Mouse (Mus musculus): ENCODE measurements around the gene Agbl4.

DNA sequence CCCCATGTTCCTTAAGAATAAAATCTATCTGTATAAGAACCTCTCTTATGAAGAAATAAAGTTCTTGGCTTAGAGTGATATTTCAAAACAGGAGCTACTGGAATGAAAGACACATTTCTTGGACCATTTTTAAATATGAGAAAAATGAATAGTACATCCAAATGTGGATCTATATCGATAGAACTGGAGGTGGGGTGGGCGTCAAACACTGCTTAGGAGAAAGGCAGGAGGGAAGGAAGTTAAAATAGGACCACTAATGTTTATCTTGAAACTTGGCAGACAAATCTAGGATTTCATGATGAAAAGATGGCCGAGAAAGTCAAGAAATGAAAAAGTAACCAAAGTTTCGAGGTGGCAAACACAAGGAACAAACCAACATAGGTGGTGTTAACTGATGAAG, 391.1 kb downstream of the Agbl4 start:
- TF ChIP-seq POLR2A (IDR thresholded peaks at IDR 0.05; ENCODE audit: control insufficient read depth in 1 of 2, insufficient read depth in 1 of 2, low read depth in 1 of 2, low read length in 2 of 2, poor library complexity in 1 of 2), result no peak
- no peak for TF ChIP-seq CTCF (IDR thresholded peaks at IDR 0.05 in 2 of 3, conservative IDR thresholded peaks at IDR 0.05 in 1 of 3; ENCODE audit: control insufficient read depth in 1 of 3, insufficient read depth in 1 of 3, low read depth in 2 of 3, low read length in 3 of 3, poor library complexity in 1 of 3, severe bottlenecking in 1 of 3)
- TF ChIP-seq GATA1 (IDR thresholded peaks at IDR 0.05; ENCODE audit: low read depth, low read length), result no peak
- no peak for TF ChIP-seq ZMIZ1 (IDR thresholded peaks at IDR 0.05; ENCODE audit: low read depth, low read length)
- TF ChIP-seq MYC (IDR thresholded peaks at IDR 0.05; ENCODE audit: low read depth, low read length), result no peak
- no peak for TF ChIP-seq MAX (IDR thresholded peaks at IDR 0.05; ENCODE audit: low read length)
- TF ChIP-seq TBP (IDR thresholded peaks at IDR 0.05; ENCODE audit: low read depth, low read length), result no peak
- TF ChIP-seq SMC3 (IDR thresholded peaks at IDR 0.05; ENCODE audit: low read depth, low read length), result no peak
- no peak for TF ChIP-seq MAZ (IDR thresholded peaks at IDR 0.05; ENCODE audit: low read depth, low read length)
- no peak for TF ChIP-seq CHD1 (IDR thresholded peaks at IDR 0.05; ENCODE audit: low read depth, low read length)
